Mouse (Mus musculus) liver, adult 2 months (tissue): ENCODE results near the gene Dzip1l. TPM values are rescaled to one million over a fixed set of nuclear protein-coding genes. Genes with fewer than 3 reads are reported as not detected.

Experiments used
- DNase-seq: peaks from one replicate; pipeline ENCODE4 v3.0.0-alpha.2; 2011; ENCODE audit warnings: low read depth, low spot score; ENCODE audit errors: extremely low read depth
- H3K27ac ChIP-seq: fragments of 200-500 bp; replicated peaks from 2 replicates; pipeline ENCODE4 v1.5.1; 2012; ENCODE audit warnings: low read depth, mild to moderate bottlenecking, control low read depth, inconsistent platforms, low read length; ENCODE audit not compliant: insufficient read depth
- H3K27me3 ChIP-seq: fragments of 200-500 bp; 2 replicates; pipeline ENCODE4 v1.6.1; 2012; ENCODE audit warnings: mild to moderate bottlenecking, moderate library complexity, low read length, inconsistent platforms; ENCODE audit not compliant: control insufficient read depth, insufficient read depth
- H3K36me3 ChIP-seq: fragments of 200-500 bp; 2 replicates; pipeline ENCODE4 v1.6.1; 2012; ENCODE audit warnings: low read length, inconsistent platforms; ENCODE audit not compliant: control insufficient read depth, insufficient read depth
- H3K4me1 ChIP-seq: fragments of 200-500 bp; 2 replicates; pipeline ENCODE4 v1.6.1; 2011; ENCODE audit warnings: low read length; ENCODE audit not compliant: control insufficient read depth, insufficient read depth
- H3K4me3 ChIP-seq: fragments of 200-500 bp; 2 replicates; pipeline ENCODE4 v1.5.1; 2011; ENCODE audit warnings: low read depth, mild to moderate bottlenecking, control low read depth, low read length, moderate library complexity; ENCODE audit not compliant: insufficient read depth
- H3K79me2 ChIP-seq: fragments of 200-500 bp; 2 replicates; pipeline ENCODE4 v1.6.1; 2012; ENCODE audit warnings: inconsistent platforms, mild to moderate bottlenecking, low read length, moderate library complexity; ENCODE audit not compliant: control insufficient read depth, insufficient read depth
- H3K9ac ChIP-seq: fragments of 200-500 bp; 2 replicates; pipeline ENCODE4 v1.6.1; 2012; ENCODE audit warnings: low read depth, mild to moderate bottlenecking, control low read depth, inconsistent platforms, low read length
- CTCF ChIP-seq: fragments of 200-500 bp; IDR thresholded peaks from 2 replicates; pipeline ENCODE4 v1.5.1; 2011; ENCODE audit warnings: low read depth, low read length, control low read depth
- POLR2A ChIP-seq: fragments of 200-500 bp; IDR thresholded peaks from 2 replicates; pipeline ENCODE4 v1.6.1; 2011; ENCODE audit warnings: low read length, control low read depth; ENCODE audit not compliant: insufficient read depth; ENCODE audit errors: extremely low read depth
- WGBS: fragments of 180-500 bp; shearing (Covaris S2); methylation state at CpG from one replicate; pipeline ENCODE4 v1.1.7; 2018; 5-methylcytosine and 5-hydroxymethylcytosine counted together
- polyA plus RNA-seq: library from polyadenylated mRNA; depleted of rRNA; stranded (reverse); fragments of >200 nt; gene quantifications from 2 replicates; pipeline ENCODE4 v1.2.3, GENCODE M21; 2012
- total RNA-seq: library from RNA; depleted of rRNA; stranded (reverse); fragments of >200 nt; gene quantifications from 2 replicates; pipeline ENCODE4 v1.2.3, GENCODE M21; 2014

The Dzip1l gene
- total and polyA plus RNA-seq, 2 experiments, result 0.20 to 0.46 TPM

GRCm38 (mm10) chr9:99660756-99661155 is 31.5 kb downstream of the Dzip1l start:
- Histone ChIP-seq H3K36me3 (no peaks in the 10 kb centered on the region), H3K27me3 (no peaks in the 10 kb centered on the region), H3K79me2 (no peaks in the 10 kb centered on the region), H3K4me1 (no peaks in the 10 kb centered on the region), H3K4me3 (no peak overlapping the region), H3K9ac (no peak overlapping the region), H3K27ac (no peak overlapping the region)
- no peak for TF ChIP-seq POLR2A
- TF ChIP-seq CTCF, result no peak
- WGBS, result 76% methylated on average over 10 of the region's 10 CpGs
- DNase-seq, result no peak

- Histone ChIP-seq H3K36me3 (no peaks in the 10 kb centered on the region), H3K79me2 (no peaks in the 10 kb centered on the region), H3K4me1 (no peaks in the 10 kb centered on the region), H3K27me3 (no peaks in the 10 kb centered on the region), H3K9ac (no peak overlapping the region), H3K27ac (no peak overlapping the region), H3K4me3 (no peak overlapping the region)
- no peak for DNase-seq
- TF ChIP-seq CTCF (no peak), POLR2A (no peak)
- 69% methylated on average over 16 of the region's 16 CpGs for WGBS
These were observed 32.4 kb downstream of the Dzip1l start for GRCm38 (mm10) chr9:99661606-99662166.

- Histone ChIP-seq H3K79me2 (no peaks in the 10 kb centered on the region), H3K9ac (no peak overlapping the region), H3K4me3 (no peak overlapping the region), H3K27ac (no peak overlapping the region), H3K4me1 (no peaks in the 10 kb centered on the region), H3K36me3 (no peaks in the 10 kb centered on the region), H3K27me3 (no peaks in the 10 kb centered on the region)
- TF ChIP-seq CTCF (peak; percentile 90), POLR2A (no peak)
- peak; percentile 44 for DNase-seq
- WGBS, result 19% methylated on average over 7 of the region's 7 CpGs
These were observed 33.1 kb downstream of the Dzip1l start for GRCm38 (mm10) chr9:99662406-99662805.

GRCm38 (mm10) chr9:99662887-99663286 is 33.6 kb downstream of the Dzip1l start:
- Histone ChIP-seq H3K4me1 (no peaks in the 10 kb centered on the region), H3K36me3 (no peaks in the 10 kb centered on the region), H3K27ac (no peak overlapping the region), H3K79me2 (no peaks in the 10 kb centered on the region), H3K4me3 (no peak overlapping the region), H3K27me3 (no peaks in the 10 kb centered on the region), H3K9ac (no peak overlapping the region)
- 79% methylated on average over 10 of the region's 10 CpGs for WGBS
- no peak for DNase-seq
- TF ChIP-seq POLR2A, result no peak
- TF ChIP-seq CTCF, result no peak

GRCm38 (mm10) chr9:99667596-99667995 is 38.3 kb downstream of the Dzip1l start:
- Histone ChIP-seq H3K4me1 (no peaks in the 10 kb centered on the region), H3K27ac (no peak overlapping the region), H3K9ac (no peak overlapping the region), H3K79me2 (no peaks in the 10 kb centered on the region), H3K36me3 (no peaks in the 10 kb centered on the region), H3K27me3 (no peaks in the 10 kb centered on the region), H3K4me3 (no peak overlapping the region)
- DNase-seq, result peak; percentile 70
- 54% methylated on average over 8 of the region's 8 CpGs for WGBS
- no peak for TF ChIP-seq POLR2A
- no peak for TF ChIP-seq CTCF

- no peak for DNase-seq
- no peaks in the 10 kb centered on the region for H3K4me1 ChIP-seq
- no peak overlapping the region for H3K4me3 ChIP-seq
- H3K27ac ChIP-seq, result no peak overlapping the region
- H3K27me3 ChIP-seq, result no peaks in the 10 kb centered on the region
- no peaks in the 10 kb centered on the region for H3K36me3 ChIP-seq
- H3K9ac ChIP-seq, result no peak overlapping the region
- no peaks in the 10 kb centered on the region for H3K79me2 ChIP-seq
- WGBS, result 23% methylated on average over 2 of the region's 2 CpGs
- TF ChIP-seq CTCF (peak; percentile 36; the same call in 1 of the 2 replicates), POLR2A (no peak)
These were observed 42.3 kb downstream of the Dzip1l start for GRCm38 (mm10) chr9:99671603-99672002.
